Mouse (Mus musculus) heart, adult 2 months (tissue): ENCODE results near the gene Gm7247. TPM values are rescaled to one million over a fixed set of nuclear protein-coding genes. Genes with fewer than 3 reads are reported as not detected.

Experiments
- DNase-seq, 2 experiments: peaks; one replicate each; pipeline ENCODE4 v3.0.0; 2021
- H3K27ac ChIP-seq: fragments of 200-600 bp; 2 replicates; pipeline ENCODE4 v1.8.1; 2022
- H3K27me3 ChIP-seq: fragments of 200-500 bp; 2 replicates; pipeline ENCODE4 v1.6.1; 2012; ENCODE audit warnings: mild to moderate bottlenecking, low read length, inconsistent platforms, mixed read lengths; ENCODE audit not compliant: control insufficient read depth, insufficient read depth
- H3K36me3 ChIP-seq: fragments of 200-500 bp; 2 replicates; pipeline ENCODE4 v1.6.1; 2012; ENCODE audit warnings: low read length, inconsistent platforms; ENCODE audit not compliant: control insufficient read depth, insufficient read depth
- H3K4me1 ChIP-seq: fragments of 200-500 bp; 2 replicates; pipeline ENCODE4 v1.6.1; 2011; ENCODE audit warnings: low read length; ENCODE audit not compliant: control insufficient read depth, insufficient read depth
- H3K4me3 ChIP-seq: fragments of 200-600 bp; 2 replicates; pipeline ENCODE4 v1.8.1; 2022
- H3K79me2 ChIP-seq: fragments of 200-500 bp; replicated peaks from 2 replicates; pipeline ENCODE4 v1.6.1; 2012; ENCODE audit warnings: mild to moderate bottlenecking, inconsistent platforms, low read length, moderate library complexity, mixed read lengths; ENCODE audit not compliant: control insufficient read depth, insufficient read depth
- H3K9ac ChIP-seq: fragments of 200-500 bp; 2 replicates; pipeline ENCODE4 v1.6.1; 2012; ENCODE audit warnings: low read depth, mild to moderate bottlenecking, control low read depth, inconsistent platforms, low read length, mixed read lengths
- CTCF ChIP-seq: fragments of 200-600 bp; IDR thresholded peaks from 2 replicates; pipeline ENCODE4 v1.8.1; 2022; ENCODE audit warnings: antibody characterized with exemption, mild to moderate bottlenecking, moderate library complexity
- EP300 ChIP-seq: fragments of 200-500 bp; IDR thresholded peaks from 2 replicates; pipeline ENCODE4 v1.6.1; 2011; ENCODE audit warnings: low read depth, low read length, control low read depth; ENCODE audit not compliant: insufficient read depth
- POLR2A ChIP-seq: fragments of 200-500 bp; IDR thresholded peaks from 2 replicates; pipeline ENCODE4 v1.6.1; 2011; ENCODE audit warnings: mild to moderate bottlenecking, low read depth, low read length, control low read depth; ENCODE audit not compliant: insufficient read depth
- WGBS: fragments of 180-500 bp; shearing (Covaris S2); methylation state at CpG from one replicate; pipeline ENCODE4 v1.1.7; 2018; 5-methylcytosine and 5-hydroxymethylcytosine counted together
- intact Hi-C: fragments of 180-260 bp; cut with DNase I; formaldehyde crosslinking; loops from one replicate; pipeline ENCODE4 v1.15.1; 2025
- polyA plus RNA-seq: library from polyadenylated mRNA; depleted of rRNA; stranded (reverse); fragments of >200 nt; gene quantifications from 2 replicates; pipeline ENCODE4 v1.2.3, GENCODE M21; 2012
- total RNA-seq, 2 experiments: library from RNA; stranded (reverse); gene quantifications; 2 replicates each; pipeline ENCODE4 v1.2.3; 2021

Gm7247 gene
- total and polyA plus RNA-seq, 3 experiments, result not detected

- WGBS, result 92% methylated on average over 1 of the region's 1 CpGs
- intact Hi-C loops, result loop anchor here (5.0 kb wide), 1 partner anchor 381 kb away; no protein-coding TSS in a partner anchor
- Histone ChIP-seq H3K4me3 (no peak overlapping the region), H3K79me2 (no peaks in the 10 kb centered on the region), H3K9ac (no peak overlapping the region), H3K27me3 (no peaks in the 10 kb centered on the region), H3K4me1 (no peaks in the 10 kb centered on the region), H3K36me3 (no peaks in the 10 kb centered on the region), H3K27ac (no peak overlapping the region)
- DNase-seq, result no peak
- TF ChIP-seq POLR2A (no peak), CTCF (no peak), EP300 (no peak)
Observed at GRCm38 (mm10) chr14:51483671-51484070, 122.1 kb downstream of the Gm7247 start.

DNA sequence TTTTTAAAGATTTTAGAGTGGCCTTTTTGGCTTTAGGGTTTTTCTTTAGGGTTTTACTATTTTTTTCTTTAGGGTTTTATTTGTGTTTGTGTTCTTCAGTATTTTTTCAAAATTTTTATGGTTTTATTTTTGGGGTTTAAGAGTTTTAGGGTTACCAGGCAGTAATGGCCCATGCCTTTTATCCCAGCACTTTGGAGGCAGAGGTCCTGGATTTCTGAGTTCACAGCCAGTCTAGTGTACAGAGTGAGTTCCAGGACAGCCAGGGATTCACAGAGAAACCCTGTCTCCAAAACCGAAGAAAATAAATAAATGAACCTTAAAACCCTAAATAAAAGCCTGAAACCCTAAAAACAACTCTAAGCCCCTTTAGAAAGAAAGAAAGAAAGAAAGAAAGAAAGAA lies 124.6 kb downstream of the Gm7247 start:
- Histone ChIP-seq H3K27ac (no peak overlapping the region), H3K9ac (no peak overlapping the region), H3K79me2 (no peaks in the 10 kb centered on the region), H3K4me1 (no peaks in the 10 kb centered on the region), H3K36me3 (no peaks in the 10 kb centered on the region), H3K27me3 (no peaks in the 10 kb centered on the region), H3K4me3 (no peak overlapping the region)
- DNase-seq, result no peak
- TF ChIP-seq CTCF (no peak), EP300 (no peak)
- 76% methylated on average over 1 of the region's 1 CpGs for WGBS
- intact Hi-C loops, result no loop called here

- no peaks in the 10 kb centered on the region for H3K4me1 ChIP-seq
- H3K27ac ChIP-seq, result no peak overlapping the region
- H3K36me3 ChIP-seq, result no peaks in the 10 kb centered on the region
- H3K9ac ChIP-seq, result no peak overlapping the region
- no peaks in the 10 kb centered on the region for H3K27me3 ChIP-seq
- no peaks in the 10 kb centered on the region for H3K79me2 ChIP-seq
- intact Hi-C loops, result no loop called here
- 83% methylated on average over 2 of the region's 2 CpGs for WGBS
- H3K4me3 ChIP-seq, result no peak overlapping the region
- no peak for DNase-seq
- no peak for TF ChIP-seq POLR2A
- no peak for TF ChIP-seq CTCF
- TF ChIP-seq EP300, result no peak
Observed at GRCm38 (mm10) chr14:51495781-51496180, 134.2 kb downstream of the Gm7247 start.

- Histone ChIP-seq H3K36me3 (no peaks in the 10 kb centered on the region), H3K9ac (no peak overlapping the region), H3K79me2 (no peaks in the 10 kb centered on the region), H3K4me1 (no peaks in the 10 kb centered on the region), H3K27me3 (no peaks in the 10 kb centered on the region), H3K27ac (no peak overlapping the region), H3K4me3 (no peak overlapping the region)
- no peak for TF ChIP-seq POLR2A
- TF ChIP-seq EP300, result no peak
- TF ChIP-seq CTCF, result no peak
- whole genome bisulfite sequencing, result 82% methylated on average over 1 of the region's 1 CpGs
- no peak for DNase-seq
- intact Hi-C loops, result no loop called here
Observed at GRCm38 (mm10) chr14:51496955-51497354, 135.4 kb downstream of the Gm7247 start.

DNA sequence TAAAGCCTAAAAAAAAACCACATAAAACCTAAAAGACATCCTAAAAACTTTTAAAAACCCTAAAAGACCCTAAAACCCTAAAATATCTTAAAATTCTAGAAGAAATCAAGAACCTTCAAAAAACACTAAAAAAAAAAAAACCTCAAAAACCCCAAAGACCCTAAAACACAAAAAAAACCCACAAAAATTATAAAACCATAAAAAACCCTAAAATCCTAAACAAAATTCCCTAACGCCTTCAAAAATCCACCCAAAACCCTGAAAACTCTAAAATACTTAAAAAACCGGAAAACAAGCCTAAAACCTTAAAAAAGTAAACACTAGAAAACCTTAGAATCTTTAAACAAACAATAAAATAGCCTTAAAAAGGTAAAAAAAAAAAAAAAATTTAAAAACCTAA lies 136.4 kb downstream of the Gm7247 start:
- no peaks in the 10 kb centered on the region for H3K4me1 ChIP-seq
- H3K27ac ChIP-seq, result no peak overlapping the region
- H3K27me3 ChIP-seq, result no peaks in the 10 kb centered on the region
- H3K4me3 ChIP-seq, result no peak overlapping the region
- no peaks in the 10 kb centered on the region for H3K36me3 ChIP-seq
- 87% methylated on average over 2 of the region's 2 CpGs for WGBS
- H3K9ac ChIP-seq, result no peak overlapping the region
- DNase-seq, result no peak
- intact Hi-C loops, result no loop called here
- no peaks in the 10 kb centered on the region for H3K79me2 ChIP-seq
- TF ChIP-seq POLR2A, result no peak
- TF ChIP-seq EP300, result no peak
- TF ChIP-seq CTCF, result no peak

DNA sequence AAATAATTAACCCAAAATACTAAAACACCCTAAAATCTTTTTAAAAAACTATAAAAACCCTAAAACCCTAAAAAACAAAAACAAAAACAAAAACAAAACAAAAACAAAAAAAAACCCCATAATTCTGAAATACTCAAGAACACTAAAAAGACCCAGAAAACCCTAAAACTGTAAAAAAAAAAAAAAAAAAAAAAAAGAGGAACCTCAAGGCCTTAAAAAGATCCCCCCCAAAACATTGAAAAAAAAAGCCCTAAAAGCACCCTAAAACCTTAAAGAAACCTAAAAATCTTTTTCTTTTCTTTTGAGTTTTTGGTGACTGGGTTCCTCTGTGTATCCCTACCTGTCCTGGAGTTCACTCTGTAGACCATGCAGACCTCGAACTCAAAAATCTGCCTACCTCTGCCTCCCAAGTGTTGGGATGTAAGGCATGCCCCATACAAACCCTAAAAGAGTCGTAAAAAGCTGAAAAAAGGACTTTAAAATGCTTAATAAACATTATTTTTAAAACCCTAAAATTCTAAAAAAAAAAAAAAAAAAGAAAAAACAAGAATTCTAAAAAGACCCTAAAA lies 138.2 kb downstream of the Gm7247 start:
- no peak for TF ChIP-seq EP300
- TF ChIP-seq CTCF, result no peak
- no peak for TF ChIP-seq POLR2A
- H3K79me2 ChIP-seq, result no peaks in the 10 kb centered on the region
- H3K27me3 ChIP-seq, result no peaks in the 10 kb centered on the region
- H3K36me3 ChIP-seq, result no peaks in the 10 kb centered on the region
- 74% methylated on average over 2 of the region's 2 CpGs for WGBS
- no peak for DNase-seq
- H3K4me1 ChIP-seq, result no peaks in the 10 kb centered on the region
- H3K9ac ChIP-seq, result no peak overlapping the region
- H3K4me3 ChIP-seq, result no peak overlapping the region
- intact Hi-C loops, result no loop called here
- H3K27ac ChIP-seq, result no peak overlapping the region
